In the genomic region with DNA sequence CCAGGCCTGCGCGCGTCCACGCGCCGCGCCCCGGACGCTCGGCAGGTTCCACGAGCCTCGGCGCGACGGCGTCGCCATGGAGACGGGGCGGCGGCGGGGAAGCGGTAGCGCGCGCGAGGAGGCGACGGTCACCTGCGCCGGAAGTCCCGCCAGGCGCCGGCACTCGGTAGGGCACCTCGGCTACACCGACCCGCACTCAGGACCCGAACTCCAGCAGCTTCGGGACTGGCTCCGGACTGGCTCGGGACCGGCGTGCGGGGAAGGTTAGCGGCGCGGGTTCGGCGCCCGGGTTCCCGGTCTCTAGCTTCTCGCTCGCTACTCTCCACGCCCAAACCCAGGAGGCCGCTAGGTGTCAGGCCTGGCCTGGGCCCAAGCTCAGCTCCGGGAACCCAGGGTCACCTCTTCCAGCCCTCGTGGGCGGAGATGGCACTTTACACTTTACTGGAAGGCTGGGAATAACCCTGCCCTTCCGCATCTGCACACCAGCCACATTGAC, we compare ENCODE assay signal across 8 mouse cellular contexts. TPM values are rescaled to one million over a fixed set of nuclear protein-coding genes. Genes with fewer than 3 reads are reported as not detected.
DNase-seq lines count a peak whose midpoint lies in the region; ATAC-seq lines count a peak whose summit lies in the region.

No protein-coding gene starts in this region.

- peak overlapping the region; percentile 62 for H3K9ac ChIP-seq in embryonic facial prominence, embryonic 14.5 days (ENCODE audit: low read depth, low read length)
- peak overlapping the region; percentile 72 for H3K9ac ChIP-seq in heart, embryonic 12.5 days
- peak overlapping the region; percentile 79 for H3K9ac ChIP-seq in kidney, embryonic 16.5 days (replicated peaks; ENCODE audit: low read length)
- H3K9ac ChIP-seq in liver, embryonic 11.5 days (ENCODE audit: low read depth, low read length), result peak overlapping the region; percentile 64
- H3K9ac ChIP-seq in stomach, embryonic 15.5 days, result peak overlapping the region; percentile 32

- 3% methylated on average over 18 of the region's 59 CpGs for WGBS in embryonic facial prominence, embryonic 14.5 days
- WGBS in heart, embryonic 12.5 days, result under 1% methylated on average over 59 of the region's 59 CpGs
- under 1% methylated on average over 52 of the region's 59 CpGs for WGBS in kidney, embryonic 16.5 days
- under 1% methylated on average over 59 of the region's 59 CpGs for WGBS in liver, embryonic 11.5 days
- WGBS in stomach, embryonic 15.5 days, result under 1% methylated on average over 59 of the region's 59 CpGs

- DNase-seq in layer of hippocampus, adult 11-12 months (ENCODE audit: low spot score), result peak; percentile 54
- no peak for DNase-seq in layer of hippocampus, adult 9-10 months (ENCODE audit: low spot score)
- peak; percentile 58 for DNase-seq in embryonic facial prominence, embryonic 14.5 days (ENCODE audit: low spot score)
- DNase-seq in liver, embryonic 11.5 days (ENCODE audit: low spot score), result peak; percentile 78

- peak overlapping the region; percentile 60 for H3K4me3 ChIP-seq in embryonic facial prominence, embryonic 14.5 days (ENCODE audit: low read depth, low read length)
- H3K4me3 ChIP-seq in heart, embryonic 12.5 days, result peak overlapping the region; percentile 56
- peak overlapping the region; percentile 66 for H3K4me3 ChIP-seq in kidney, embryonic 16.5 days (ENCODE audit: low read length)
- H3K4me3 ChIP-seq in liver, embryonic 11.5 days (ENCODE audit: low read depth, low read length), result peak overlapping the region; percentile 64
- H3K4me3 ChIP-seq in stomach, embryonic 15.5 days (replicated peaks), result peak overlapping the region; percentile 58

- peak overlapping the region; percentile 95 for H3K4me2 ChIP-seq in embryonic facial prominence, embryonic 14.5 days (ENCODE audit: low read depth, low read length)
- peak overlapping the region; percentile 94 for H3K4me2 ChIP-seq in heart, embryonic 12.5 days
- H3K4me2 ChIP-seq in kidney, embryonic 16.5 days (replicated peaks; ENCODE audit: low read depth, low read length), result peak overlapping the region; percentile 97
- peak overlapping the region; percentile 99 for H3K4me2 ChIP-seq in liver, embryonic 11.5 days
- peak overlapping the region; percentile 94 for H3K4me2 ChIP-seq in stomach, embryonic 15.5 days

- H3K4me1 ChIP-seq in embryonic facial prominence, embryonic 14.5 days (ENCODE audit: control insufficient read depth, insufficient read depth, low read length), result peaks cover 6% of the 10 kb centered on the region; the same call in 1 of the 2 replicates
- H3K4me1 ChIP-seq in heart, embryonic 12.5 days (replicated peaks), result peaks cover 18% of the 10 kb centered on the region
- H3K4me1 ChIP-seq in kidney, embryonic 16.5 days (ENCODE audit: insufficient read depth, low read length), result peaks cover 19% of the 10 kb centered on the region
- H3K4me1 ChIP-seq in liver, embryonic 11.5 days (replicated peaks; ENCODE audit: control insufficient read depth, insufficient read depth, low read length), result peaks cover 19% of the 10 kb centered on the region
- peaks cover 17% of the 10 kb centered on the region for H3K4me1 ChIP-seq in stomach, embryonic 15.5 days

- no peaks in the 10 kb centered on the region for H3K9me3 ChIP-seq in embryonic facial prominence, embryonic 14.5 days (ENCODE audit: control insufficient read depth, low read length)
- H3K9me3 ChIP-seq in heart, embryonic 12.5 days (replicated peaks), result no peaks in the 10 kb centered on the region
- H3K9me3 ChIP-seq in kidney, embryonic 16.5 days (ENCODE audit: low read length), result no peaks in the 10 kb centered on the region
- H3K9me3 ChIP-seq in liver, embryonic 11.5 days (ENCODE audit: control insufficient read depth, low read length), result no peaks in the 10 kb centered on the region
- no peaks in the 10 kb centered on the region for H3K9me3 ChIP-seq in stomach, embryonic 15.5 days

- H3K27ac ChIP-seq in embryonic facial prominence, embryonic 14.5 days (replicated peaks; ENCODE audit: low read depth, low read length), result peak overlapping the region; percentile 55
- no peak overlapping the region; the same call in 1 of the 2 replicates for H3K27ac ChIP-seq in heart, embryonic 12.5 days (ENCODE audit: poor library complexity, severe bottlenecking)
- peak overlapping the region; percentile 86 for H3K27ac ChIP-seq in kidney, embryonic 16.5 days (ENCODE audit: low read length)
- no peak overlapping the region for H3K27ac ChIP-seq in liver, embryonic 11.5 days (ENCODE audit: low read depth, low read length)
- peak overlapping the region; percentile 91 for H3K27ac ChIP-seq in stomach, embryonic 15.5 days

- no peaks in the 10 kb centered on the region for H3K36me3 ChIP-seq in embryonic facial prominence, embryonic 14.5 days (ENCODE audit: control insufficient read depth, insufficient read depth, low read length)
- H3K36me3 ChIP-seq in heart, embryonic 12.5 days, result no peaks in the 10 kb centered on the region
- no peaks in the 10 kb centered on the region for H3K36me3 ChIP-seq in kidney, embryonic 16.5 days (ENCODE audit: insufficient read depth, low read length)
- no peaks in the 10 kb centered on the region for H3K36me3 ChIP-seq in liver, embryonic 11.5 days (ENCODE audit: control insufficient read depth, insufficient read depth, low read length)
- no peaks in the 10 kb centered on the region for H3K36me3 ChIP-seq in stomach, embryonic 15.5 days

- peak; percentile 65 for ATAC-seq in embryonic facial prominence, embryonic 14.5 days (ENCODE audit: low read depth)
- ATAC-seq in heart, embryonic 12.5 days (ENCODE audit: insufficient number of reproducible peaks, low FRiP score), result peak; percentile 82
- ATAC-seq in kidney, embryonic 16.5 days (ENCODE audit: low FRiP score, low TSS enrichment), result peak; percentile 72; the same call in 1 of the 2 replicates
- ATAC-seq in liver, embryonic 11.5 days (replicated peaks; ENCODE audit: low FRiP score), result peak; percentile 72
- ATAC-seq in monocyte, adult 5-6 weeks (replicated peaks; ENCODE audit: insufficient number of reproducible peaks, low FRiP score, low TSS enrichment, poor library complexity, severe bottlenecking), result peak; percentile 59
- peak; percentile 69 for ATAC-seq in stomach, embryonic 15.5 days (ENCODE audit: insufficient read depth, low FRiP score, low read depth)

- H3K27me3 ChIP-seq in embryonic facial prominence, embryonic 14.5 days (replicated peaks; ENCODE audit: control insufficient read depth, insufficient read depth, low read length), result peaks cover 22% of the 10 kb centered on the region
- peaks cover 74% of the 10 kb centered on the region for H3K27me3 ChIP-seq in heart, embryonic 12.5 days (replicated peaks)
- H3K27me3 ChIP-seq in kidney, embryonic 16.5 days (ENCODE audit: insufficient read depth, low read length), result no peaks in the 10 kb centered on the region
- H3K27me3 ChIP-seq in liver, embryonic 11.5 days (replicated peaks; ENCODE audit: control insufficient read depth, insufficient read depth, low read length), result peaks cover 27% of the 10 kb centered on the region
- H3K27me3 ChIP-seq in stomach, embryonic 15.5 days (replicated peaks), result 0 out of 2 replicates have a peak, but pooled peaks cover 6% of the 10 kb centered on the region

RNA-seq across cellular contexts. Expression of a gene that starts 9.0 kb away (rescaled TPM):
- 19.5 and 21.6 TPM in 2 replicates for polyA plus RNA-seq in embryonic facial prominence, embryonic 14.5 days (2014; fragmentation: Nextera tagmentation; extraction: Ambion mirVana)
- 4.1 and 5.5 TPM in 2 replicates for polyA plus RNA-seq in heart, embryonic 12.5 days (2016; fragmentation: Nextera tagmentation; extraction: Ambion mirVana)
- polyA plus RNA-seq in kidney, embryonic 16.5 days (2015; fragmentation: Nextera tagmentation; extraction: Ambion mirVana), result 33.9 and 37.3 TPM in 2 replicates
- 3.4 and 4.8 TPM in 2 replicates for polyA plus RNA-seq in liver, embryonic 11.5 days (2014; fragmentation: Nextera tagmentation; extraction: Ambion mirVana)
- total RNA-seq in monocyte, adult 5-6 weeks (2017), result 4.5 to 8.4 TPM (median 5.5 TPM) in 3 replicates
- 39.0 and 41.2 TPM in 2 replicates for polyA plus RNA-seq in stomach, embryonic 15.5 days (2015; fragmentation: Nextera tagmentation; extraction: Ambion mirVana)

RNA-seq across cellular contexts. Expression of a gene that starts 23.6 kb away (rescaled TPM):
- polyA plus RNA-seq in embryonic facial prominence, embryonic 14.5 days (2014; fragmentation: Nextera tagmentation; extraction: Ambion mirVana), result 1.00 and 1.3 TPM in 2 replicates
- 1.00 and 1.3 TPM in 2 replicates for polyA plus RNA-seq in heart, embryonic 12.5 days (2016; fragmentation: Nextera tagmentation; extraction: Ambion mirVana)
- polyA plus RNA-seq in kidney, embryonic 16.5 days (2015; fragmentation: Nextera tagmentation; extraction: Ambion mirVana), result 17.5 and 18.6 TPM in 2 replicates
- polyA plus RNA-seq in liver, embryonic 11.5 days (2014; fragmentation: Nextera tagmentation; extraction: Ambion mirVana), result 0.26 and 0.39 TPM in 2 replicates
- total RNA-seq in monocyte, adult 5-6 weeks (2017), result 365 to 424 TPM (median 376 TPM) in 3 replicates
- 1.1 and 1.8 TPM in 2 replicates for polyA plus RNA-seq in stomach, embryonic 15.5 days (2015; fragmentation: Nextera tagmentation; extraction: Ambion mirVana)

RNA-seq across cellular contexts. Expression of a gene that starts 50.3 kb away (rescaled TPM):
- not detected in 2 replicates for polyA plus RNA-seq in embryonic facial prominence, embryonic 14.5 days (2014; fragmentation: Nextera tagmentation; extraction: Ambion mirVana)
- polyA plus RNA-seq in heart, embryonic 12.5 days (2016; fragmentation: Nextera tagmentation; extraction: Ambion mirVana), result not detected in 2 replicates
- not detected in 2 replicates for polyA plus RNA-seq in kidney, embryonic 16.5 days (2015; fragmentation: Nextera tagmentation; extraction: Ambion mirVana)
- polyA plus RNA-seq in liver, embryonic 11.5 days (2014; fragmentation: Nextera tagmentation; extraction: Ambion mirVana), result not detected in 2 replicates
- total RNA-seq in monocyte, adult 5-6 weeks (2017), result 0.19 TPM in 1 of 3 replicates, not detected in the others
- not detected in 2 replicates for polyA plus RNA-seq in stomach, embryonic 15.5 days (2015; fragmentation: Nextera tagmentation; extraction: Ambion mirVana)

Comparison
In these comparisons a context has a peak if more than half of its experiments do, and no peak if none do; other contexts are left out.
1. H3K27ac ChIP-seq: peak in embryonic facial prominence, embryonic 14.5 days (single experiment), kidney, embryonic 16.5 days (single experiment) and stomach, embryonic 15.5 days (single experiment); none in heart, embryonic 12.5 days (single experiment) and liver, embryonic 11.5 days (single experiment).
2. Peak in every context shown above with its lines, with median percentiles within 50 percentile points of each other: ATAC-seq, H3K4me2 ChIP-seq, H3K4me3 ChIP-seq and H3K9ac ChIP-seq.